ENCODE assay signal across 9 mouse cellular contexts in the genomic region with DNA sequence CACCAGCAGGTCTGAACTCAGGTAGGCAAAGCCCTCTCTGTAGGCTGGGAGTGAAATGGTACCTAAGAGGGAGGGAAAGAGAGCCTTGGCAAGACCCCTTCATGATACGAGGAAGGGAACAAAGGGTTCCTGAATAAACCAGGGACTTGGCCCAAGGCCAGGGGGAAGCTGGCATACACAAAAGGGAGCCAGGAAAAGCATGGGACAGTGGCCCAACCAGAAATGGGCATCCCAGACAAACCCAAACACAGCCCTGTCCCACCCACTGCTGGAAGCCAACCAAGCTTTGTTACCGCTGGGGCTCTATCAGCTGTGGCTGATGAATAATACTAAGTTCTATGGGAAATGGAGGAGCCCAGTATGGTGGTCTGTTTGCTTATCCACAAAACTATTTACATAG. TPM values are rescaled to one million over a fixed set of nuclear protein-coding genes. Genes with fewer than 3 reads are reported as not detected.
DNase-seq lines count a peak whose midpoint lies in the region; ATAC-seq lines count a peak whose summit lies in the region.
"Had no signal": no experiment of that assay in that cellular context is flagged by ENCODE, and none has a peak within 500 bp of the region (broad histone marks: within the 10 kb centered on the region; RNA-seq: fewer than 3 reads in every experiment).

No protein-coding gene starts in this region.

- 40% methylated on average over 2 of the region's 2 CpGs for WGBS in midbrain, embryonic 15.5 days
- 38% methylated on average over 2 of the region's 2 CpGs for WGBS in neural tube, embryonic 15.5 days

- H3K27me3 ChIP-seq in midbrain, embryonic 15.5 days (replicated peaks) = no peaks in the 10 kb centered on the region
- H3K27me3 ChIP-seq in neural tube, embryonic 15.5 days (replicated peaks) = no peaks in the 10 kb centered on the region
- H3K27me3 ChIP-seq: neural tube, embryonic 12.5 days had no signal

- no peaks in the 10 kb centered on the region for H3K36me3 ChIP-seq in midbrain, embryonic 15.5 days (replicated peaks)
- H3K36me3 ChIP-seq in neural tube, embryonic 15.5 days = no peaks in the 10 kb centered on the region
- H3K36me3 ChIP-seq: neural tube, embryonic 12.5 days had no signal

- ATAC-seq in midbrain, embryonic 15.5 days (replicated peaks) = no peak
- no peak for ATAC-seq in neural tube, embryonic 15.5 days (ENCODE audit: low FRiP score)

- H3K9me3 ChIP-seq in midbrain, embryonic 15.5 days = no peaks in the 10 kb centered on the region
- no peaks in the 10 kb centered on the region for H3K9me3 ChIP-seq in neural tube, embryonic 15.5 days (replicated peaks)

- no peak overlapping the region for H3K27ac ChIP-seq in midbrain, embryonic 15.5 days
- H3K27ac ChIP-seq in neural tube, embryonic 15.5 days (replicated peaks) = no peak overlapping the region
- H3K27ac ChIP-seq: neural tube, embryonic 12.5 days had no signal

- intact Hi-C loops in heart, postnatal 36 days (cut with DNase I) = loop anchor here (2.0 kb wide), 1 partner anchor 31 kb away; no protein-coding TSS in a partner anchor

- H3K9ac ChIP-seq in midbrain, embryonic 15.5 days = no peak overlapping the region
- no peak overlapping the region for H3K9ac ChIP-seq in neural tube, embryonic 15.5 days (replicated peaks)
- H3K9ac ChIP-seq: neural tube, embryonic 12.5 days had no signal

- DNase-seq in cerebellum, adult 11-12 months = peak; percentile 3
- DNase-seq in cerebellum, adult 9-11 months = no peak
- peak; percentile 64 for DNase-seq in layer of hippocampus, adult 11-12 months (ENCODE audit: low spot score)
- no peak for DNase-seq in layer of hippocampus, adult 9-10 months (ENCODE audit: low spot score)
- peak; percentile 79 for DNase-seq in heart, postnatal 36 days
- peak; percentile 91 for DNase-seq in lung, postnatal 25 days (ENCODE audit: low spot score)

- no peak overlapping the region for H3K4me2 ChIP-seq in midbrain, embryonic 15.5 days
- no peak overlapping the region for H3K4me2 ChIP-seq in neural tube, embryonic 15.5 days
- H3K4me2 ChIP-seq: neural tube, embryonic 12.5 days had no signal

- no peaks in the 10 kb centered on the region for H3K4me1 ChIP-seq in midbrain, embryonic 15.5 days
- no peaks in the 10 kb centered on the region for H3K4me1 ChIP-seq in neural tube, embryonic 15.5 days
- H3K4me1 ChIP-seq: neural tube, embryonic 12.5 days had no signal

- no peak overlapping the region for H3K4me3 ChIP-seq in midbrain, embryonic 15.5 days
- H3K4me3 ChIP-seq in neural tube, embryonic 15.5 days (replicated peaks) = no peak overlapping the region
- H3K4me3 ChIP-seq: neural tube, embryonic 12.5 days had no signal

RNA-seq across cellular contexts. Expression of gene Myzap, which starts 34.4 kb away (rescaled TPM):
- total RNA-seq in heart, postnatal 36 days (2021) = 100 to 1,000 TPM; 401 to 451 TPM
- 2.1 and 3.1 TPM in 2 replicates for polyA plus RNA-seq in midbrain, embryonic 15.5 days (2015; fragmentation: Nextera tagmentation; extraction: Ambion mirVana)
- polyA plus RNA-seq in neural tube, embryonic 15.5 days (2015; fragmentation: Nextera tagmentation; extraction: Ambion mirVana) = 2.5 and 6.8 TPM in 2 replicates

Comparison
In these comparisons a context has a peak if more than half of its experiments do, and no peak if none do; other contexts are left out.
1. DNase-seq: peak in cerebellum, adult 11-12 months (single experiment), layer of hippocampus, adult 11-12 months (single experiment), heart, postnatal 36 days (2 of 2) and lung, postnatal 25 days (single experiment); none in cerebellum, adult 9-11 months (single experiment) and layer of hippocampus, adult 9-10 months (single experiment).